Mouse (Mus musculus) embryonic facial prominence, embryonic 15.5 days (tissue): ENCODE measurements around the gene Mrvi1. TPM values are rescaled to one million over a fixed set of nuclear protein-coding genes. Genes with fewer than 3 reads are reported as not detected.

ENCODE experiments used
- ATAC-seq: fragments of 200-750 bp; cut with Nextera tagmentation; 2 replicates; pipeline ENCODE4 v1.8.0; 2017; ENCODE audit warnings: low read depth, moderate TSS enrichment; ENCODE audit not compliant: insufficient number of reproducible peaks, low FRiP score, low TSS enrichment
- H3K27ac ChIP-seq: fragments of 300-500 bp; sonication (generic); replicated peaks from 2 replicates; pipeline ENCODE4 v1.5.1; 2015; ENCODE audit warnings: mild to moderate bottlenecking, inconsistent platforms
- H3K27me3 ChIP-seq: fragments of 300-500 bp; sonication (generic); 2 replicates; pipeline ENCODE4 v1.6.1; 2015; ENCODE audit warnings: inconsistent platforms
- H3K36me3 ChIP-seq: fragments of 300-500 bp; sonication (generic); 2 replicates; pipeline ENCODE4 v1.6.1; 2015; ENCODE audit warnings: mild to moderate bottlenecking, inconsistent platforms
- H3K4me1 ChIP-seq: fragments of 300-500 bp; sonication (generic); 2 replicates; pipeline ENCODE4 v1.6.1; 2015; ENCODE audit warnings: inconsistent platforms
- H3K4me2 ChIP-seq: fragments of 300-500 bp; sonication (generic); replicated peaks from 2 replicates; pipeline ENCODE4 v1.6.1; 2015; ENCODE audit warnings: mild to moderate bottlenecking, inconsistent platforms
- H3K4me3 ChIP-seq: fragments of 300-500 bp; sonication (generic); replicated peaks from 2 replicates; pipeline ENCODE4 v1.5.1; 2015; ENCODE audit warnings: mild to moderate bottlenecking, inconsistent platforms
- H3K9ac ChIP-seq: fragments of 300-500 bp; sonication (generic); 2 replicates; pipeline ENCODE4 v1.6.1; 2015; ENCODE audit warnings: inconsistent platforms
- H3K9me3 ChIP-seq: fragments of 300-500 bp; sonication (generic); replicated peaks from 2 replicates; pipeline ENCODE4 v1.6.1; 2016; ENCODE audit warnings: inconsistent platforms
- WGBS: fragments of 180-500 bp; shearing (Covaris S2); methylation state at CpG from one replicate; pipeline ENCODE4 v1.1.7; 2015; 5-methylcytosine and 5-hydroxymethylcytosine counted together
- polyA plus RNA-seq: library from polyadenylated mRNA; unstranded; fragments of >200 nt; fragmentation: Nextera tagmentation; extraction: Ambion mirVana; gene quantifications from 2 replicates; pipeline ENCODE4 v1.2.1, GENCODE M21; 2015

Mrvi1 gene
- polyA plus RNA-seq, 1 experiment from 2014 or later = 2.1 TPM

- Histone ChIP-seq H3K4me2 (no peak overlapping the region), H3K36me3 (peaks cover 24% of the 10 kb centered on the region), H3K9ac (no peak overlapping the region), H3K9me3 (no peaks in the 10 kb centered on the region), H3K4me1 (peaks cover 22% of the 10 kb centered on the region), H3K27ac (no peak overlapping the region), H3K4me3 (no peak overlapping the region), H3K27me3 (no peaks in the 10 kb centered on the region)
- no peak for ATAC-seq
- WGBS = 71% methylated on average over 8 of the region's 8 CpGs
These were observed 159.2 kb downstream of the Mrvi1 start for GRCm38 (mm10) chr7:110823076-110823475.

DNA sequence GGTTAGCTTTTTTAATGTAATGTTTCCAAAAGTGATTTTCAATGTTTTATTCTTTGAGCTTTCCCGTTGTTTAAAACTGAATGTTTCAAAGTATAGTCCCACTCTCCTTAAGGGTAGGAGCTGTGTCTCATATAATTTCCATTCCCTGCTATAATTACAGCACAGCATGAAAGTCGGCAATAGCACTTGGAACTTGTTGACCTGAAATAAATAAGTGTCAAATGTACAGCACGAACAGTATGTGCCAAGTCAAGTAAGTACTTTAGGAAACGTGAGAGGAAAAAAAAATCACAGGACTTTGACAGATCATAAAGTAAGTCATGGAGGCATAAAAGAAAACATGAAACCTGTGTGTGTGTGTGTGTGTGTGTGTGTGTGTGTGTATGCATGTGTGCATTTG is 160.2 kb downstream of the Mrvi1 start:
- WGBS = 28% methylated on average over 4 of the region's 4 CpGs
- Histone ChIP-seq H3K4me3 (no peak overlapping the region), H3K4me1 (peaks cover 22% of the 10 kb centered on the region), H3K27ac (peak overlapping the region; percentile 63; the same call in 1 of the 2 replicates), H3K4me2 (no peak overlapping the region), H3K9me3 (no peaks in the 10 kb centered on the region), H3K9ac (no peak overlapping the region), H3K36me3 (peaks cover 24% of the 10 kb centered on the region), H3K27me3 (no peaks in the 10 kb centered on the region)
- no peak for ATAC-seq

- H3K9me3 ChIP-seq = no peaks in the 10 kb centered on the region
- WGBS = 34% methylated on average over 3 of the region's 3 CpGs
- ATAC-seq = no peak
- H3K9ac ChIP-seq = no peak overlapping the region
- no peak overlapping the region for H3K4me2 ChIP-seq
- H3K4me1 ChIP-seq = peaks cover 22% of the 10 kb centered on the region
- no peak overlapping the region for H3K4me3 ChIP-seq
- no peaks in the 10 kb centered on the region for H3K27me3 ChIP-seq
- H3K36me3 ChIP-seq = peaks cover 24% of the 10 kb centered on the region
- H3K27ac ChIP-seq = peak overlapping the region; percentile 63
These were observed 160.6 kb downstream of the Mrvi1 start for GRCm38 (mm10) chr7:110821653-110822052.

GRCm38 (mm10) chr7:110821068-110821467 is 161.2 kb downstream of the Mrvi1 start:
- ATAC-seq = no peak
- Histone ChIP-seq H3K4me3 (no peak overlapping the region), H3K4me2 (no peak overlapping the region), H3K9ac (no peak overlapping the region), H3K27ac (no peak overlapping the region), H3K9me3 (no peaks in the 10 kb centered on the region), H3K4me1 (peaks cover 22% of the 10 kb centered on the region), H3K27me3 (no peaks in the 10 kb centered on the region), H3K36me3 (peaks cover 24% of the 10 kb centered on the region)
- WGBS = 67% methylated on average over 5 of the region's 5 CpGs

DNA sequence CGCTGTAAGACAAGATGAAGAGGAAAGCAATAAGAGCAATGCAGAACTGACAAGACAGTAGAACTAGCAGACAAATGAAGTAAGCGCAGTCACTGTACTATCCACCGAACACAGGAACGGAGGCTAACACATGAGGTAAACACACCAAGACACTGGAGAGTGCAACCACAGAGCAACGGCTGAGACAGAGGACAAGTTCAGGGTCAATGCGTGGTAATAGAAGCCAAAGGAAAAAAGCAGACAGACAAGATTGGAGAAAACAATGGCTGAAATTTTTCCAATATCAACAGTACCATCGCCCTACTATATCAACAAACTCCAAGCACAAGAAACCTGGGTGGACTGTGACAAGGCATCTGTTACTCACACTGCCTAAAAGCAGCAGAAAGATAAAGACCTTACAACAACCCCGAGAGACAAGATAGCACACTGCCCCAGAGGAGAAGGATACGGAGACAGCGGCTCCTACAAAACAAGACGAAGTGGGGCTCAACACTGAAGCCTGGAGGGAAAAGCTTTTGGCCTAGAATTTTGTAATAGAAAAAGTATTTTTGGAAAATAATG is 163.4 kb downstream of the Mrvi1 start:
- ATAC-seq = no peak
- Histone ChIP-seq H3K9ac (no peak overlapping the region), H3K4me3 (no peak overlapping the region), H3K36me3 (peaks cover 15% of the 10 kb centered on the region), H3K4me1 (peaks cover 28% of the 10 kb centered on the region), H3K4me2 (no peak overlapping the region), H3K27ac (no peak overlapping the region), H3K9me3 (no peaks in the 10 kb centered on the region), H3K27me3 (no peaks in the 10 kb centered on the region)
- 82% methylated on average over 11 of the region's 11 CpGs for WGBS

Other genes with a start within 250 kb of the Mrvi1 start
- 10.6 and 11.1 TPM in 2 replicates for gene Ampd3, start 214.3 kb downstream of the Mrvi1 start, polyA plus RNA-seq
- gene Rnf141, start 138.0 kb downstream of the Mrvi1 start, polyA plus RNA-seq = 21.4 and 22.5 TPM in 2 replicates
- 14.4 and 14.5 TPM in 2 replicates for gene Lyve1, start 119.2 kb downstream of the Mrvi1 start, polyA plus RNA-seq
- gene Ctr9, start 46.5 kb upstream of the Mrvi1 start, polyA plus RNA-seq = 62.9 and 65.0 TPM in 2 replicates
- 672 and 714 TPM in 2 replicates for gene Eif4g2, start 100.6 kb upstream of the Mrvi1 start, polyA plus RNA-seq